ENCODE assay signal across 1 mouse cellular context in the genomic region with DNA sequence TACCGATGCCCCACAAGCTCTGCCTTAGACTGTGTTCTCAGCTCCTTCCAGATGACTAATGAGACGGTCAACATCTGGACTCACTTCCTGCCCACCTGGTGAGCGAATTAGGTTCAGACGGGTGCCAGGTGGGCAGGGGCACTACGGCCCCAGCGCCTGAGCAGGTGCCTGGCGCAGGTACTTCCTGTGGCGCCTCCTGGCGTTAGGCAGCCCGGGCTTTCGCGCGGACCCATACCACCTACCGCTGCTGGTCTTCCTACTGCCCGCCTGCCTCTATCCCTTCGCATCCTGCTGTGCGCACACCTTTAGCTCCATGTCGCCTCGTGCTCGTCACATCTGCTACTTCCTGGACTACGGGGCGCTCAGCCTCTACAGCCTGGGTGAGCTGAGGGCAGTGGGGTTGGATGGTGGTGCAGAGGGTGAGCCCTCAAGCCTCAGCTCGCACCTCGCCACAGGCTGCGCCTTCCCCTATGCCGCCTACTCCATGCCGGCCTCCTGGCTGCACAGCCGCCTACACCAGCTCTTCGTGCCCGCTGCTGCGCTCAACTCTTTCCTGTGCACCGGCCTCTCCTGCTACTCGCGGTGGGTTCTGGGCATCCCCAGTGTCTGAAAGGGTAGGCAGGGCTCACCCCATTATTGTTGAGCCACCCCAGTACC.
TF ChIP-seq lines count a peak whose summit lies in the region.

No protein-coding gene starts in this region.

TF ChIP-seq in ES-E14, 5 proteins besides CTCF, POLR2A, EP300 and RAD21:
- TF ChIP-seq ZC3H11A (IDR thresholded peaks at IDR 0.05; ENCODE audit: borderline replicate concordance, low read depth, low read length) = no peak
- no peak for TF ChIP-seq HCFC1 (IDR thresholded peaks at IDR 0.05; ENCODE audit: borderline replicate concordance, insufficient read depth, low read length)
- TF ChIP-seq ZNF384 (IDR thresholded peaks at IDR 0.05; ENCODE audit: low read depth, low read length) = no peak
- no peak for TF ChIP-seq CHD2 (IDR thresholded peaks at IDR 0.05; ENCODE audit: low read depth, low read length)
- no peak for TF ChIP-seq MAFK (IDR thresholded peaks at IDR 0.05; ENCODE audit: insufficient read depth, low read depth, low read length)
